Mouse (Mus musculus): Measurements from ENCODE around the gene Tipin.

- TF ChIP-seq CTCF (IDR thresholded peaks at IDR 0.05; ENCODE audit: borderline replicate concordance, insufficient read depth, low read depth, low read length) (no peak), POLR2A (IDR thresholded peaks at IDR 0.05; ENCODE audit: borderline replicate concordance, insufficient read depth, low read length) (no peak)
Measured at GRCm38 (mm10) chr9:64249371-64249770, 32.0 kb upstream of the Tipin start.
